Mouse (Mus musculus) neural tube, embryonic 12.5 days (tissue): ENCODE measurements around the gene Ppara. TPM values are rescaled to one million over a fixed set of nuclear protein-coding genes. Genes with fewer than 3 reads are reported as not detected.

Experiments
- ATAC-seq: fragments of 200-750 bp; cut with Nextera tagmentation; 2 replicates; pipeline ENCODE4 v1.8.0; 2017; ENCODE audit warnings: low read depth, mild to moderate bottlenecking, moderate TSS enrichment, moderate library complexity; ENCODE audit not compliant: low FRiP score
- H3K27ac ChIP-seq: fragments of 300-500 bp; sonication (generic); 2 replicates; pipeline ENCODE4 v1.5.1; 2016
- H3K27me3 ChIP-seq: fragments of 300-500 bp; sonication (generic); replicated peaks from 2 replicates; pipeline ENCODE4 v1.6.1; 2016; ENCODE audit warnings: mild to moderate bottlenecking
- H3K36me3 ChIP-seq: fragments of 300-500 bp; sonication (generic); 2 replicates; pipeline ENCODE4 v1.6.1; 2016; ENCODE audit warnings: mild to moderate bottlenecking
- H3K4me1 ChIP-seq: fragments of 300-500 bp; sonication (generic); 2 replicates; pipeline ENCODE4 v1.6.1; 2016
- H3K4me2 ChIP-seq: fragments of 300-500 bp; sonication (generic); replicated peaks from 2 replicates; pipeline ENCODE4 v1.6.1; 2016; ENCODE audit warnings: mild to moderate bottlenecking
- H3K4me3 ChIP-seq: fragments of 300-500 bp; sonication (generic); 2 replicates; pipeline ENCODE4 v1.5.1; 2016
- H3K9ac ChIP-seq: fragments of 300-500 bp; sonication (generic); 2 replicates; pipeline ENCODE4 v1.6.1; 2016; ENCODE audit warnings: mild to moderate bottlenecking
- H3K9me3 ChIP-seq: fragments of 300-500 bp; sonication (generic); 2 replicates; pipeline ENCODE4 v1.6.1; 2016; ENCODE audit warnings: mild to moderate bottlenecking
- WGBS: fragments of 180-500 bp; shearing (Covaris S2); methylation state at CpG from one replicate; pipeline ENCODE4 v1.1.7; 2016; 5-methylcytosine and 5-hydroxymethylcytosine counted together
- polyA plus RNA-seq: library from polyadenylated mRNA; unstranded; fragments of >200 nt; fragmentation: Nextera tagmentation; extraction: Ambion mirVana; gene quantifications from 2 replicates; pipeline ENCODE4 v1.2.1, GENCODE M21; 2016

Ppara gene
- polyA plus RNA-seq: 1.1 and 1.5 TPM in 2 replicates

DNA sequence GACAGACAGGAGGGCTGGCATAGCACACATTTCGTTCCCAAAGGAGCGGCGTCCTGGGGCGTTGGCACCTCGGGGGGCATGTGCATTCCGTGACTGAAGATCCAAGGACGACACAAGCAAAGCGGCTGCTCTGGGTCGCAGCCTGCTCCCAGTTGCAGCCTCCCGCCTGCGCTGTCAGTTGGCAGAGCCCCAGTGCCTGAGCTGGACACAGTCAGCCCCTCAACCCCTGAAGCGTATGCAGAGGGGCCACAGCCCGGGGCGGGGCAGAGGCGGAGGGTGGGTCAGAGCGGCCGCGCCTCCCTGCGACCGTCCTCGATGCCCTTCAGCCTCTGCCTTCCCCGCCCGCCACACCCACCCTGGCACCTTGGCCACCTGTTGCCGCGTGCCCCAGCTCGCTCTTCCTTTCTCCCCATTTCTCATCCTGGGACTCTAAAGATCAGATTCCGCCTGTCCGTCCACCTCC is at the start of gene Ppara:
TSS of gene Ppara (plus strand) at position 413 of the 463 bp plus-strand sequence.
- WGBS: 4% methylated on average over 28 of the region's 28 CpGs
- Histone ChIP-seq H3K27me3 (peaks cover 63% of the 10 kb centered on the region), H3K4me3 (peak within 1 kb of the TSS; percentile 63), H3K27ac (no peak within 1 kb of the TSS), H3K9ac (peak within 1 kb of the TSS; percentile 49), H3K4me1 (peaks cover 18% of the 10 kb centered on the region), H3K36me3 (no peaks in the 10 kb centered on the region), H3K9me3 (no peaks in the 10 kb centered on the region), H3K4me2 (peak within 1 kb of the TSS; percentile 96)
- ATAC-seq: peak; percentile 33; the same call in 1 of the 2 replicates

DNA sequence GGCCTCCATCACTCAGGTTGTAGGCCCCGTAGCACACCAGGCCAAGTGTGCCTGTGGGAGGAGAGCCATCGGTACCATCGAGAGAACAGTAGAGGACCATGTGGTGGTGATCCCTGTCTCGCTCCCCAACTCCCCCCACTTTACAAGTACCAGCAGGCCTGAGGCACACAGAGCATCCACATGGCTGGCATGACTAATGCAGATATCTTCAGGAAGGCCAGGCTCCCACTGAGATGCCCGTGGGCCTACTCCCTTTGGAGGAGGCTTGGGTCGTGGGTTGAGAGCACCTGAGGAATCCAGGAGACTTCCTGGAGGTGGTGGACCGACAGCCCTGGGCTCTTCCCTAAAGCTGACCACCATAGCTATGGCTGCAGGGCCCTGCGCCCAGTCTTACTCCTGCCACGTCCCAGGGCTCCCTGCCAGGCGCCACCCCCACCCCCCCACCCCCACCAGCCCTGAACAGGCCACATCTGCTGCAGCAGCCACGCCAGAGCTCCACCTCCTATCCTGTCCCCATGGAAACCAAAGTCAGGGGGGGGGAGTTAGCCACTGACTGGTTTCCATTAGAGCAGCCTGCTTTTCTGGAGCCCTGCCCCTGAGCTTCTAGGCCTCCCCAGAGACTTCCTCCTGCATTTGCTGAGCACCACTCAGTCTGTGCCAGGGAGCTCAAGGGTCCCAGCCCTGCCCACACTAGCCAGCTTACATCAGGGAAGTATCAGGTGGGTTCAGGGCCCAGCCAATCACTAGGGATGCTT is 48.0 kb upstream of the Ppara start:
- Histone ChIP-seq H3K27ac (peak overlapping the region; percentile 26; the same call in 1 of the 2 replicates), H3K9ac (no peak overlapping the region), H3K4me1 (peaks cover 58% of the 10 kb centered on the region), H3K36me3 (peaks cover 70% of the 10 kb centered on the region), H3K4me3 (no peak overlapping the region), H3K27me3 (no peaks in the 10 kb centered on the region), H3K4me2 (peak overlapping the region; percentile 16; the same call in 1 of the 2 replicates), H3K9me3 (no peaks in the 10 kb centered on the region)
- peak; percentile 84 for ATAC-seq
- 64% methylated on average over 11 of the region's 11 CpGs for WGBS

GRCm38 (mm10) chr15:85687630-85688410 is 47.0 kb upstream of the Ppara start:
- no peak overlapping the region for H3K4me2 ChIP-seq
- no peaks in the 10 kb centered on the region for H3K9me3 ChIP-seq
- no peak overlapping the region for H3K4me3 ChIP-seq
- no peaks in the 10 kb centered on the region for H3K27me3 ChIP-seq
- H3K27ac ChIP-seq: peak overlapping the region; percentile 42; the same call in 1 of the 2 replicates
- peaks cover 58% of the 10 kb centered on the region for H3K4me1 ChIP-seq
- WGBS: 81% methylated on average over 15 of the region's 15 CpGs
- H3K36me3 ChIP-seq: peaks cover 79% of the 10 kb centered on the region
- 0 out of 2 replicates have a peak overlapping the region, but pooled peaks have one; percentile 29 for H3K9ac ChIP-seq
- ATAC-seq: no peak

- Histone ChIP-seq H3K9me3 (no peaks in the 10 kb centered on the region), H3K36me3 (peaks cover 81% of the 10 kb centered on the region), H3K4me3 (no peak overlapping the region), H3K4me2 (no peak overlapping the region), H3K27ac (no peak overlapping the region), H3K27me3 (no peaks in the 10 kb centered on the region), H3K9ac (0 out of 2 replicates have a peak overlapping the region, but pooled peaks have one; percentile 29), H3K4me1 (peaks cover 54% of the 10 kb centered on the region)
- 42% methylated on average over 6 of the region's 6 CpGs for WGBS
- ATAC-seq: no peak
Observed at GRCm38 (mm10) chr15:85688734-85689133, 46.0 kb upstream of the Ppara start.

GRCm38 (mm10) chr15:85689523-85689922 is 45.3 kb upstream of the Ppara start:
- Histone ChIP-seq H3K4me1 (peaks cover 50% of the 10 kb centered on the region), H3K9ac (no peak overlapping the region), H3K36me3 (peaks cover 82% of the 10 kb centered on the region), H3K4me3 (no peak overlapping the region), H3K27me3 (no peaks in the 10 kb centered on the region), H3K4me2 (no peak overlapping the region), H3K9me3 (no peaks in the 10 kb centered on the region), H3K27ac (no peak overlapping the region)
- whole genome bisulfite sequencing: 90% methylated on average over 6 of the region's 6 CpGs
- ATAC-seq: no peak

DNA sequence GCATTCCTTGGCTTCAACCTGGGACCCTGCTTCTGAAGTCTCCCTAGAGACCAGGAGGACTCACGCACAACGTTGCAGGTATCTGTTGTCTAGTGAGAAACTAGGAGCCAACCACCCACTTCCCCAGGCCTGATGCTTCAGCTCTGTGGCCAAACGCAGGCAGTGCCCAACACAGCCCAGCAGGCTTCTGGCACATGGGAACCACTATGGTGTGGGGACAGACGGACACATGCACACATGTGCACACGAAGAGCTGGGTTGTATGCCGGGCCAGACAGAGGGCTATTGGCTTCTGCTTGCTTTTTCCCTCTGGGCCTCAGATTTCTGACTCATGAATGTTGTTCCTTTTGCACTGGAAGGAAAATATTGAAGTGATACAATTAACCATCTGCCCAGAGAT is 44.7 kb upstream of the Ppara start:
- H3K27me3 ChIP-seq: no peaks in the 10 kb centered on the region
- no peak overlapping the region for H3K9ac ChIP-seq
- no peak for ATAC-seq
- no peak overlapping the region for H3K4me2 ChIP-seq
- peaks cover 82% of the 10 kb centered on the region for H3K36me3 ChIP-seq
- 83% methylated on average over 6 of the region's 6 CpGs for WGBS
- H3K9me3 ChIP-seq: no peaks in the 10 kb centered on the region
- H3K27ac ChIP-seq: no peak overlapping the region
- H3K4me1 ChIP-seq: peaks cover 45% of the 10 kb centered on the region
- no peak overlapping the region for H3K4me3 ChIP-seq

- Histone ChIP-seq H3K4me2 (no peak overlapping the region), H3K4me1 (peaks cover 37% of the 10 kb centered on the region), H3K36me3 (peaks cover 82% of the 10 kb centered on the region), H3K9me3 (no peaks in the 10 kb centered on the region), H3K27ac (no peak overlapping the region), H3K27me3 (0 out of 2 replicates have a peak, but pooled peaks cover 3% of the 10 kb centered on the region), H3K9ac (no peak overlapping the region), H3K4me3 (no peak overlapping the region)
- WGBS: 93% methylated on average over 5 of the region's 5 CpGs
- ATAC-seq: no peak
Observed at GRCm38 (mm10) chr15:85690875-85691274, 43.9 kb upstream of the Ppara start.

DNA sequence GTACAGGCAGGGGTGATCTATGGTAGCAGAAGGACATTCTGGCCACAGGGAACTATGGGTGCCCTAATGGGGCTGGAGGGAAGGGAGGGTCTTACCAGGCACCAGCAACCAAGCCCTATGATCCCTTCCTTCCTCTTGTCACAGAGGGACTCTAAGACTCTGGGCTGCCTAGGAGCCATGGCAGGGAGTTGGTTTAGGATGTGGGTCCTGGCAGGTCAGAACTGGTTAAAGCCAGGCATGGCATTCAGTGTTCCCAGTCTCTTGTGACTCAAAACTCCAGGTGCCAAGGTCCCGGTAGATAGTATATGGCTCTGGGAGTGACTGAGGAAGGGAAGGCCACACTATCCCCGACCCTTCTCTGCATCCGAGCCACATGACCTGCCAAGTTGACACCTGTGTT is 41.7 kb upstream of the Ppara start:
- Histone ChIP-seq H3K4me1 (peaks cover 17% of the 10 kb centered on the region), H3K9me3 (no peaks in the 10 kb centered on the region), H3K27ac (no peak overlapping the region), H3K9ac (no peak overlapping the region), H3K27me3 (0 out of 2 replicates have a peak, but pooled peaks cover 3% of the 10 kb centered on the region), H3K4me3 (no peak overlapping the region), H3K36me3 (peaks cover 91% of the 10 kb centered on the region), H3K4me2 (no peak overlapping the region)
- WGBS: 86% methylated on average over 3 of the region's 3 CpGs
- no peak for ATAC-seq

- peaks cover 10% of the 10 kb centered on the region; the same call in 1 of the 2 replicates for H3K4me1 ChIP-seq
- H3K9ac ChIP-seq: no peak overlapping the region
- no peaks in the 10 kb centered on the region for H3K9me3 ChIP-seq
- no peak overlapping the region for H3K4me3 ChIP-seq
- H3K4me2 ChIP-seq: no peak overlapping the region
- 80% methylated on average over 2 of the region's 2 CpGs for WGBS
- 0 out of 2 replicates have a peak, but pooled peaks cover 3% of the 10 kb centered on the region for H3K27me3 ChIP-seq
- no peak overlapping the region for H3K27ac ChIP-seq
- peaks cover 93% of the 10 kb centered on the region for H3K36me3 ChIP-seq
- ATAC-seq: no peak
Observed at GRCm38 (mm10) chr15:85693819-85694218, 41.0 kb upstream of the Ppara start.

DNA sequence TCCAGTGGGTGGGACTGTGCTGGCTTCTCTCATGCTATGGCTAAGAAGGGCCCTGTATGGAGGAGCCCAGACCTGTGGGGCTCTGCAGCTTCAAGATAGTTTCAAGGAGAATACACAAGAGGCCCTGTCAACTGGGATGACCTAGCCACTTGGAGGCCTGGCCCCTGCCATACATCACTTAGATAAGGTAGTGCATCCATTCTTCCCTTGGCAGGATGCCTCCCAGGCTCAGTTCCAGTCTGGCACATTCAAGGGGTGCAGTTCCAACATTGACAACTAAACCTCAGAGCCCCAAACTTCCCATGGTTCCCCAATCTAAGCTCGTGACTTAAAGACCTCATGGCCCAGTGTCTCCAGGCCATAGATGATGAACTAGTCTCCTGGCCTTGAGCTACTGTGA is 40.4 kb upstream of the Ppara start:
- no peak overlapping the region for H3K27ac ChIP-seq
- ATAC-seq: no peak
- H3K9ac ChIP-seq: no peak overlapping the region
- peaks cover 5% of the 10 kb centered on the region; the same call in 1 of the 2 replicates for H3K4me1 ChIP-seq
- H3K4me3 ChIP-seq: no peak overlapping the region
- no peaks in the 10 kb centered on the region for H3K9me3 ChIP-seq
- 0 out of 2 replicates have a peak, but pooled peaks cover 3% of the 10 kb centered on the region for H3K27me3 ChIP-seq
- H3K4me2 ChIP-seq: no peak overlapping the region
- H3K36me3 ChIP-seq: peaks cover 93% of the 10 kb centered on the region
- WGBS: 87% methylated on average over 1 of the region's 1 CpGs

DNA sequence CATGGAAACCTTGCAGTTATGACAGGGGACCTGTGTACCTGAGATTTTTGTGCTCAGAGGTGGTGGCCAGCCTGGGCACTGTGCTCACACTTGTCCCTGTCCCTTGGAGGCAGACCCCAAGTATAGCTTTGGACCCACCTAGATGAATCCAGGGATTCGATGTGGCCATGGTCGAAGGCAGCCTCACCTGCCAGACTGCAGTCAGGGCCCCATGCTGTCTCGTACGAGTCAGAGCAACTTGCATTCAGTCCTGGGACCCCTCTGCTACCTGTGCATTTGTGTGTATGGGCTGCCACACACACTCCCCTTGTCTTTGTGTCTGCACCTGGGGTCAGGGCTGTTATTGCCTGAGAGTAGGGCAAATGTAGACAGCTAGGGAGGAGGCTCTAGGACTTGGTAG is 39.5 kb upstream of the Ppara start:
- 88% methylated on average over 4 of the region's 4 CpGs for WGBS
- Histone ChIP-seq H3K4me3 (no peak overlapping the region), H3K36me3 (peaks cover 92% of the 10 kb centered on the region), H3K9ac (no peak overlapping the region), H3K9me3 (no peaks in the 10 kb centered on the region), H3K4me2 (no peak overlapping the region), H3K4me1 (no peaks in the 10 kb centered on the region), H3K27me3 (0 out of 2 replicates have a peak, but pooled peaks cover 5% of the 10 kb centered on the region), H3K27ac (no peak overlapping the region)
- ATAC-seq: no peak
